Mouse (Mus musculus): ENCODE results near the gene Sorbs2. TPM values are rescaled to one million over a fixed set of nuclear protein-coding genes. Genes with fewer than 3 reads are reported as not detected.
"Not testable (repeated sequence)": the region's sequence is repeated elsewhere in the genome, so short reads cannot be mapped to it uniquely, and the experiment has no call there.

The Sorbs2 gene
- total RNA-seq, 2 experiments from 2014 or later, result 32.8 to 80.8 TPM

- intact Hi-C loops (cut with DNase I), result no loop called here
Measured at GRCm38 (mm10) chr8:45858391-45858790, 350.8 kb downstream of the Sorbs2 start.

GRCm38 (mm10) chr8:45871587-45871986 lies 364.0 kb downstream of the Sorbs2 start:
- intact Hi-C loops (cut with DNase I), result not testable (repeated sequence)
- H3K4me3 ChIP-seq, result peak overlapping the region; percentile 49
- H3K27ac ChIP-seq, result peak overlapping the region; percentile 86
- peak; percentile 45 for DNase-seq

More at GRCm38 (mm10) chr8:45858391-45858790, 350.8 kb downstream of the Sorbs2 start:
- H3K4me3 ChIP-seq, result no peak overlapping the region
- H3K27ac ChIP-seq, result no peak overlapping the region
- DNase-seq, result no peak
- TF ChIP-seq CTCF (IDR thresholded peaks at IDR 0.05), result no peak

GRCm38 (mm10) chr8:45872077-45872476 lies 364.5 kb downstream of the Sorbs2 start:
- intact Hi-C loops (cut with DNase I), result loop anchor here (2.0 kb wide), 1 partner anchor 41 kb away; no protein-coding TSS in a partner anchor
- H3K27ac ChIP-seq, result peak overlapping the region; percentile 86
- DNase-seq, result peak; percentile 86
- TF ChIP-seq CTCF (IDR thresholded peaks at IDR 0.05), result no peak
- peak overlapping the region; percentile 49 for H3K4me3 ChIP-seq

- no peak for TF ChIP-seq CTCF (IDR thresholded peaks at IDR 0.05)
- DNase-seq, result peak; percentile 87
- Histone ChIP-seq H3K27ac (peak overlapping the region; percentile 87), H3K4me3 (peak overlapping the region; percentile 17)
- intact Hi-C loops (cut with DNase I), result no loop called here
Measured at GRCm38 (mm10) chr8:45874945-45875626, 367.5 kb downstream of the Sorbs2 start.

GRCm38 (mm10) chr8:45876397-45876796 lies 368.8 kb downstream of the Sorbs2 start:
- no peak overlapping the region for H3K4me3 ChIP-seq
- no peak for DNase-seq
- TF ChIP-seq CTCF (IDR thresholded peaks at IDR 0.05), result no peak
- H3K27ac ChIP-seq, result peak overlapping the region; percentile 87
- intact Hi-C loops (cut with DNase I), result no loop called here

Other genes with a start within 250 kb of the Sorbs2 start
- gene F11, start 245.8 kb upstream of the Sorbs2 start, total RNA-seq (2021), result not detected
- not detected for gene Klkb1, start 212.9 kb upstream of the Sorbs2 start, total RNA-seq (2021)
- gene Gm45753, start 199.3 kb upstream of the Sorbs2 start, total RNA-seq (2021), result not detected
- gene Cyp4v3, start 174.6 kb upstream of the Sorbs2 start, total RNA-seq (2021), result under 1 TPM; 0.74 to 0.78 TPM
- gene Fam149a, start 125.5 kb upstream of the Sorbs2 start, total RNA-seq (2021), result 1 to 10 TPM; 1.8 to 2.8 TPM
- gene Tlr3, start 96.7 kb upstream of the Sorbs2 start, total RNA-seq (2021), result 1 to 10 TPM in 1 of 2 experiments, under 1 TPM in 1; 0.99 to 1.8 TPM